Mouse (Mus musculus) hindbrain, embryonic 15.5 days (tissue): ENCODE data around the gene Lamb3. TPM values are rescaled to one million over a fixed set of nuclear protein-coding genes. Genes with fewer than 3 reads are reported as not detected.

Experiments
- ATAC-seq: fragments of 200-750 bp; cut with Nextera tagmentation; 2 replicates; pipeline ENCODE4 v1.8.0; 2017; ENCODE audit warnings: low read depth, moderate number of reproducible peaks, moderate TSS enrichment; ENCODE audit not compliant: low FRiP score
- H3K27ac ChIP-seq: fragments of 300-500 bp; sonication (generic); replicated peaks from 2 replicates; pipeline ENCODE4 v1.5.1; 2015; ENCODE audit warnings: mild to moderate bottlenecking, inconsistent platforms
- H3K27me3 ChIP-seq: fragments of 300-500 bp; sonication (generic); 2 replicates; pipeline ENCODE4 v1.6.1; 2015; ENCODE audit warnings: control low read depth, inconsistent platforms
- H3K36me3 ChIP-seq: fragments of 300-500 bp; sonication (generic); 2 replicates; pipeline ENCODE4 v1.6.1; 2015; ENCODE audit warnings: control low read depth, inconsistent platforms
- H3K4me1 ChIP-seq: fragments of 300-500 bp; sonication (generic); replicated peaks from 2 replicates; pipeline ENCODE4 v1.6.1; 2015; ENCODE audit warnings: control low read depth, inconsistent platforms
- H3K4me2 ChIP-seq: fragments of 300-500 bp; sonication (generic); 2 replicates; pipeline ENCODE4 v1.6.1; 2015; ENCODE audit warnings: moderate library complexity, mild to moderate bottlenecking, inconsistent platforms
- H3K4me3 ChIP-seq: fragments of 300-500 bp; sonication (generic); 2 replicates; pipeline ENCODE4 v1.5.1; 2015; ENCODE audit warnings: mild to moderate bottlenecking, inconsistent platforms
- H3K9ac ChIP-seq: fragments of 300-500 bp; sonication (generic); 2 replicates; pipeline ENCODE4 v1.6.1; 2015; ENCODE audit warnings: inconsistent platforms
- H3K9me3 ChIP-seq: fragments of 300-500 bp; sonication (generic); 2 replicates; pipeline ENCODE4 v1.6.1; 2016; ENCODE audit warnings: control low read depth, inconsistent platforms
- WGBS: fragments of 180-500 bp; shearing (Covaris S2); methylation state at CpG from one replicate; pipeline ENCODE4 v1.1.7; 2015; 5-methylcytosine and 5-hydroxymethylcytosine counted together
- polyA plus RNA-seq: library from polyadenylated mRNA; unstranded; fragments of >200 nt; fragmentation: Nextera tagmentation; extraction: Ambion mirVana; gene quantifications from 2 replicates; pipeline ENCODE4 v1.2.1, GENCODE M21; 2015

The Lamb3 gene
- polyA plus RNA-seq, 1 experiment from 2014 or later: 0.54 TPM

DNA sequence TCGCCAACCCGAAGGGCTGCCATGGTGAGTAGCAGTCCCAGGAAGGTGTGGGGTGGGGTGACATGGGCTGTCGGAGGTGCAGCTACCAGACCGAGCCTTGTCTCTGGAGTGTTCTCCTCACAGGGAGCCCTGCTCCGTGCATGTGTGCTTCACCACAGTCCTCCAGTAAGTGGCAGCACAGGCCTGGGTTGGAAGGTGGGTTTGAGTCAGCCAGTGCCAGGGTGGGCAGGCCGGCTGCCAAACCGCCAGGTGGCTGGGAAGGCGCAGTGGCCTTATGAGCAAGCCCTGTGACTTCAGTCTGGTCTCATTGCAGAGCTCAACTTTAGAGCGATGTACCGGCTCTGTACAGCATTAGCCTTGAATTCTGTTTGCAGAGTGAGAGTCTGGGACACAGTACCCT, 122.7 kb downstream of the Lamb3 start:
- 33% methylated on average over 10 of the region's 10 CpGs for WGBS
- H3K9me3 ChIP-seq: no peaks in the 10 kb centered on the region
- H3K4me2 ChIP-seq: no peak overlapping the region
- no peak overlapping the region for H3K4me3 ChIP-seq
- H3K27me3 ChIP-seq: no peaks in the 10 kb centered on the region
- H3K36me3 ChIP-seq: no peaks in the 10 kb centered on the region
- ATAC-seq: peak; percentile 88
- peaks cover 15% of the 10 kb centered on the region for H3K4me1 ChIP-seq
- H3K27ac ChIP-seq: no peak overlapping the region
- H3K9ac ChIP-seq: no peak overlapping the region

DNA sequence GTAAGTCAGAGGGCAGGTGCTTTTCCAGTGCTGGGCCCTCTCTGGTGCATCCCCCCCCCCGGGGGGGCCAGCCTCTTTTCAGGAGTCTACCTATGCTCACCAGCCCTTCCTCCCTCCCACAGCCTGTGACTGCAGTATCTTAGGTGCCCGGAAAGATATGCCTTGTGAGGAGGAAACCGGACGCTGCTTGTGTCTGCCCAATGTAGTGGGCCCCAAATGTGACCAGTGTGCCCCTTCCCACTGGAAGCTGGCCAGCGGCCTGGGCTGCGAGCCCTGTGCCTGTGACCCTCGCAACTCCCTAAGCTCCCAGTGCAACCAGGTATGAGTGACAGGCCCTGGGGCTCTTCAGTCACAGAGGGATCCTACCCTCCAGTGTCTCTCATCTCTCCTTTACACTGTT, 123.1 kb downstream of the Lamb3 start:
- Histone ChIP-seq H3K27ac (no peak overlapping the region), H3K27me3 (no peaks in the 10 kb centered on the region), H3K36me3 (no peaks in the 10 kb centered on the region), H3K9ac (no peak overlapping the region), H3K4me2 (no peak overlapping the region), H3K4me1 (peaks cover 17% of the 10 kb centered on the region), H3K9me3 (no peaks in the 10 kb centered on the region), H3K4me3 (no peak overlapping the region)
- no peak; the same call in 1 of the 2 replicates for ATAC-seq
- 76% methylated on average over 7 of the region's 7 CpGs for WGBS

DNA sequence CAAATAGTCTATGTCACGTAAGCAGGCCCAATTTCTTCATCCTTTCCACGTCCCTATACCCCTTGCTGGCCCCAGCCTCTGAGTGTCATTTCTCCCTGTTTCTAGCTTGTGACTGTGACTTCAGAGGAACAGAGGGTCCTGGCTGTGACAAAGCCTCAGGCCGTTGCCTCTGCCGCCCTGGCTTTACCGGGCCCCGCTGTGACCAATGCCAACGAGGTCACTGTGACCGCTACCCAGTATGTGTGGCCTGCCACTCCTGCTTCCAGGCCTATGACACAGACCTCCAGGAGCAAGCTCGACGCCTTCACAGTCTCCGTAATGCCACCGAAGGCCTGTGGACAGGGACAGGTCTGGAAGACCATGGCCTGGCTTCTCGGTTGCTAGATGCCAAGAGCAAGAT, 124.5 kb downstream of the Lamb3 start:
- H3K4me3 ChIP-seq: no peak overlapping the region
- 87% methylated on average over 13 of the region's 13 CpGs for WGBS
- no peak overlapping the region for H3K4me2 ChIP-seq
- peaks cover 17% of the 10 kb centered on the region for H3K4me1 ChIP-seq
- H3K27ac ChIP-seq: no peak overlapping the region
- no peaks in the 10 kb centered on the region for H3K27me3 ChIP-seq
- no peak for ATAC-seq
- H3K9me3 ChIP-seq: no peaks in the 10 kb centered on the region
- no peaks in the 10 kb centered on the region for H3K36me3 ChIP-seq
- H3K9ac ChIP-seq: no peak overlapping the region

DNA sequence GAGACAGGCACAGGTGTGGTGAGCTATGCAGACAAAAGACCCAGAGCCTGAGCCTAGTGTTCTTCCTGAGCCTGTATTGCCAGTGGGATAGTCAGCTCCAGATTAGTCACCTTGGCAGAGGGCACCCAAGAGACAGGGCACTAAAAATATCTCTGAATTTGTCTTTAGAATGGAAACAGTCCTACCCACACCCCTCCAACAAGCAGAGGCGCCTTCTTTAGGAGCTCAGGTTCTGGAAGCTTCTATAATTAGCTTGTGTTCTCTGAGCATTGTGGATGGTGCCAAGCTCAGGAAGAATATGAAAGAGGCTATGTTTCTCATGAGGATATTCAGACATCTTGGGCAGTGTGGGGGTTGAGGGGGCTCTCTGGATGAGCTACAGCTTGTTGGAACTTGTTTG, 125.2 kb downstream of the Lamb3 start:
- Histone ChIP-seq H3K4me2 (no peak overlapping the region), H3K27me3 (no peaks in the 10 kb centered on the region), H3K9ac (no peak overlapping the region), H3K27ac (no peak overlapping the region), H3K4me1 (peaks cover 22% of the 10 kb centered on the region), H3K9me3 (no peaks in the 10 kb centered on the region), H3K36me3 (no peaks in the 10 kb centered on the region), H3K4me3 (no peak overlapping the region)
- 88% methylated on average over 1 of the region's 1 CpGs for WGBS
- no peak for ATAC-seq

DNA sequence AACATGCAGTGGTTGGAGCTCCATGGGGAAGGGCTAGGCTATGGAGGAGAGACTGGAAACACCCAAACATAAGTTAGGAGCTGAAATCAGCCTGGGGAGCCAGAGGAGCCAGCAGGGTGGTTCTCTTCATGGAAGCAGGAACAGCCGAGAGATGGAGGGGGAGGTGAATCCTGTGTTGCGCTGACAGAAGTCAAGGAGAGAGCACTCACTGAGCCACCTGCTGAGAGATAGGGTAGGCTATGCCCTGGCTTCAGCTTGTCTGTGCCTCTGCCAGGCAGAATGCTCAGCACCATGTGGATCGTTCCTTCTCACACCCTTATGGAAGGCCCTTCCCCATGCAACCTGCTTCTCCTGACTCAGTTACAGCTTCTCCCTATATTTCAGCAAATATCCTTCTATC, 126.3 kb downstream of the Lamb3 start:
- no peaks in the 10 kb centered on the region for H3K27me3 ChIP-seq
- no peaks in the 10 kb centered on the region for H3K9me3 ChIP-seq
- no peak overlapping the region for H3K9ac ChIP-seq
- no peak overlapping the region for H3K4me2 ChIP-seq
- no peak overlapping the region for H3K4me3 ChIP-seq
- 84% methylated on average over 3 of the region's 3 CpGs for WGBS
- no peak overlapping the region for H3K27ac ChIP-seq
- H3K36me3 ChIP-seq: no peaks in the 10 kb centered on the region
- peaks cover 33% of the 10 kb centered on the region for H3K4me1 ChIP-seq
- no peak for ATAC-seq

DNA sequence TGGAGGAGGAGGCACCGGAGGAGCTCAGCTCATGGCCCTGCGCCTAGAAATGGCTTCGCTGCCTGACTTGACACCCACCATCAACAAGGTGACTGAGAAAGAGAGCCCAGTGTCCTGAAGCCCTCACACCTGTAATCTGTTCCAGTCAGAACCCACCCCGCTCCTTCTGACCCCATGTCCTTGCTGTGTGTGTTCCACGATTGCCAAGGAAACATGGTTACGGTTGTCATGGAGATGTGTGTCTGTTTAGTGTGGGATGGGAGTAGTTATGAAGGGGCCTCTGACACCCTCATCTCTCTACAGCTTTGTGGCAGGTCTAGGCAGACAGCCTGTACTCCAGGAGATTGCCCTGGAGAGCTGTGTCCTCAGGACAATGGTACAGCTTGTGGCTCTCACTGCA, 127.0 kb downstream of the Lamb3 start:
- no peak overlapping the region for H3K27ac ChIP-seq
- 64% methylated on average over 6 of the region's 6 CpGs for WGBS
- ATAC-seq: no peak
- H3K9ac ChIP-seq: no peak overlapping the region
- peaks cover 36% of the 10 kb centered on the region for H3K4me1 ChIP-seq
- no peaks in the 10 kb centered on the region for H3K9me3 ChIP-seq
- no peak overlapping the region for H3K4me3 ChIP-seq
- H3K36me3 ChIP-seq: no peaks in the 10 kb centered on the region
- H3K27me3 ChIP-seq: no peaks in the 10 kb centered on the region
- no peak overlapping the region for H3K4me2 ChIP-seq

DNA sequence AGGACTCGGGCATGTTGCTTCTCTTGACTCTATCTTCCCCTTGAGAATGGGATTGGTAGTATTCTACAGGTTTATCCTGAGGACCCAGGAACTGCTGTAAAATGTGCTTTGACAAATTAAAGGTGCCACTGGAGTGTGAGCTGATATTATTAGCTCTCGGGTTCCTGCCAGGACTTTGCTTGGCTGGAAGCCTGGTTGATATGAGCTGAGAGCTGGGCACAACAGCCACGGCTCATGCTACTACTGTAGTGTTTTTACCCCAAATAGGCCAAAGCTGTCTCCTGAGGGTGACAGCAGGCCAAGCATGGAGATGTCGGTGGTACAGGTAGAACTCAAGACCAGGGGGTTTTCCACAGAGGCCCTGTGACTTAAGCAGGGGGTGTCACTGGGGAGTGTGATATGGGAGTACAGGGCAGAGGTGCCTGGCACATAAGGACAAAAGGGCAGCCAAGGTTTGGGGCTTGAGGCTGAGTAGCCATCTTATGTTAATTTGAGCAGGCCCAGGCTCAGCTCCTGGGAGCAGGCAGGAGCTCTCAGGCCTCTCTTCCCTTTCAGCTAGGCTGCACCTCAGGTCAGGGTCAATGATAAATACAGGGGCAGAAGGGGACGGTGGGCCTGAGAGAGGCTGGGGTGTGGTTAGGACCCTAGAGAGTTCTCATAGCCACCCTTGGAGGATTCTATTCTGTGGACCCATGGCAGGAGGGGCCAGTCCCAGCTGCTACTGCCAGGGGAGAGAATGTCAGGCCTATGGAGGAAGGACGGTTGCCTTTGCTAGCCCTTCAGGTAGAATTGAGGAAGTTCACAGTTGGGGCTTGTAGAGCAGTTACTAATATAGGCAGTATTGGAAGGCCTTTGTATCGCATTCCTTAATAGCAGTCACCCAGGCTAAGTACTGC, 128.9 kb downstream of the Lamb3 start:
- WGBS: 76% methylated on average over 7 of the region's 7 CpGs
- Histone ChIP-seq H3K9me3 (no peaks in the 10 kb centered on the region), H3K27me3 (no peaks in the 10 kb centered on the region), H3K4me1 (peaks cover 31% of the 10 kb centered on the region), H3K4me2 (no peak overlapping the region), H3K36me3 (no peaks in the 10 kb centered on the region), H3K9ac (no peak overlapping the region), H3K4me3 (no peak overlapping the region), H3K27ac (no peak overlapping the region)
- no peak for ATAC-seq

DNA sequence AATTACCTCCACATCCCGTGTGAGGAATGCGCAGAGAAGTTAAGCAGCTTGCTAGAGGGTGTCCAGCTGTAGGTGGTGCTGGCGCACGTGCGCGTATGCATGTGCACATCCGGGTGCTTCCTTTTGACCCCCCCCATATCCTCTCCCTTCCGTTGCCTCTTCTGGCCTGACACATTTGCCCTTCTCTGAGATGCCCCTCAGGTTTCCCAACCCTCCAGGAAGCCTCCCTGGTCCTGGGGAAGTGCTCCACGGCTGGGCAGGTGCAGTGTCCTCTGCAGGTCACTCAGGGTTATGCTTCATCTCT, 129.5 kb downstream of the Lamb3 start:
- Histone ChIP-seq H3K27ac (no peak overlapping the region), H3K27me3 (no peaks in the 10 kb centered on the region), H3K4me1 (peaks cover 31% of the 10 kb centered on the region), H3K36me3 (no peaks in the 10 kb centered on the region), H3K4me2 (no peak overlapping the region), H3K4me3 (no peak overlapping the region), H3K9ac (no peak overlapping the region), H3K9me3 (no peaks in the 10 kb centered on the region)
- ATAC-seq: 0 out of 2 replicates have a peak, but pooled peaks have one; percentile 11
- WGBS: 89% methylated on average over 9 of the region's 9 CpGs

DNA sequence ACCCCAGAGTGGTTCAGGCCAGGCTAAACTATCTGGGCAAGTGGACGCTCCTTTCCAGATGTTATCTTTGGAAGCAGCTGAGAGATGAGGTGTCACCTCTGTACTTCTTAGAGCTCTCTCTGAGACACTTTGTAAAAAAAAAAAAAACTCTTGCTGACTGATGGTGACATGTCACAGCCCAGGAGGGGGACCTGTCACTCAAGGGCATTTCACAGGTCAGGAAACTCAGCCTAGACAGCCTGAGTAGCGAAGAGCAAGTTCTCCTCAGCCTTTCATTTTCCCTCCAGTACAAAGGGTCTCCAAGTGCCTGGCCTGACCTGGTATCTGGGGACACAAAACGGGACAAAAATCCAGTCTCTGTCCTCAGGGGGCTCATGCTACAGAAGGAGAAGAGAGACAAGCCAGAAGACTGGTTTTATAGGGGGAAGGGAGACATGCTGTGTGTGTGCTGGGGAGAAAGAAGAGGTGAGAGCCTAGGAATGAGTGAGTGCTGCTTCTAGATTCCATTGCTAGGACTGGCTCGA, 130.3 kb downstream of the Lamb3 start:
- ATAC-seq: no peak
- 62% methylated on average over 4 of the region's 4 CpGs for WGBS
- Histone ChIP-seq H3K27ac (no peak overlapping the region), H3K9me3 (no peaks in the 10 kb centered on the region), H3K4me1 (peaks cover 31% of the 10 kb centered on the region), H3K27me3 (no peaks in the 10 kb centered on the region), H3K9ac (no peak overlapping the region), H3K36me3 (no peaks in the 10 kb centered on the region), H3K4me2 (no peak overlapping the region), H3K4me3 (no peak overlapping the region)

DNA sequence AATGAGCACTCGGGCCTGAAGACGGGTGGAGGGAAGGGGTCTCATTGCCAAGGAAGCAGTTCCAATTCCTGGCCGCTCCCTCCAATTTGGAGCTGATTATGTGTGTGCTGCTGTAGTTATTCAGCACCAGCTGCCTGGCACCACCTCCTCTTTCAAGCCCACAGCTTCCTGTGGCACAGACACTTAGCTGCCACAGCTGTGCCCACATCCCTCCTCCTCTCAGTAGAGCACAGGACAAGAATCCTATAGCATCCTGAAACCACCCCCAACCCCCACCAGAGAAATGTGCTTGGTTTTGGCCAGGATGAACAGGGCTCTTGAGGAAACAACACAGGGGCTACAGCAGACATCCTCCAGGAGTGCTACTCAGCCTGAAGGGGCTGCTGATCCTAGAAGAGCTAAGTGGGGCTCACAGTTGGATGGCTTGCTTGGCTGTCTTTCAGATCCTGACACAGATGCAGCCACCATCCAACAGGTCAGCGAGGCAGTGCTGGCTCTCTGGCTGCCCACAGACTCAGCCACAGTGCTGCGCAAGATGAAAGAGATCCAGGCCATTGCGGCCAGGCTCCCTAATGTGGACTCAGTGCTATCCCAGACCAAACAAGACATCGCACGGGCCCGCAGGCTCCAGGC, 131.0 kb downstream of the Lamb3 start:
- Histone ChIP-seq H3K4me2 (no peak overlapping the region), H3K27me3 (no peaks in the 10 kb centered on the region), H3K9me3 (no peaks in the 10 kb centered on the region), H3K27ac (peak overlapping the region; percentile 53; the same call in 1 of the 2 replicates), H3K4me1 (peaks cover 31% of the 10 kb centered on the region), H3K36me3 (no peaks in the 10 kb centered on the region), H3K9ac (no peak overlapping the region), H3K4me3 (no peak overlapping the region)
- 75% methylated on average over 9 of the region's 9 CpGs for WGBS
- ATAC-seq: 0 out of 2 replicates have a peak, but pooled peaks have one; percentile 38

DNA sequence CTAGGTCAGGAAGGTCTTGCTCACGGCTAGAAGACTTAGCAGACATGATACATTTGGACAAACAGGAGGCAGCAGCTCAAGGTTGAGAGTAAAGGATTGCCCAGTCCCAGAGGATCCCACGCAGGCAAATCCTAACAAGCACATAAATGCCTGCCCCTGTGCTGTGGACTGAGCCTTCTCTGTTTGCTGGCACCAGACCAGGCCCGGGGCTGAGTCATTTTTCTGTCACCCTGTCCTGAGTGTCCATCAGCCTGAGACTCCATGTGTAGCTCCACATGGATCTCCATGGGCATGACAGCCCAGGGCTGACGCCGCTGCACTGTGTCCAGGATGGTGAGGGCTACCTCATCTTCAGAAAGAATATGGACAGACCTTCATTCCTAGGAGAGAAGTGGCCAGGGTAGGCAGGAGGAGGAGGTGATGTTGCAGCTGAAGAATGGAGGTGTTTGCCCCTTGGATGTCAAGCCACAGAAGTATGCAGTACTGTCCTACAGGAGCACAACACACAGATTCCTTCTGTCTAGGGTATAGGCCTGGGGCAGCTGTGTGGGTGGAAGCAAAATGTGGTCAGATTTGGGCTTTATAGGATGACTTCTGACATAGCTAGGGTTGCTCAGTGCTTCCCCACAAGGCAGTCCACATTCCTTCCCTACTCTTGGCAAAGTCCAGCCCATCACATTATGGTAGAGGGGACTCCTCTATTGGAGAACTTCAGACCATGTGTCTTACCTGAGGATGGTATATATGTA, 134.9 kb downstream of the Lamb3 start:
- ATAC-seq: no peak
- no peak overlapping the region for H3K4me3 ChIP-seq
- peaks cover 8% of the 10 kb centered on the region for H3K36me3 ChIP-seq
- H3K27ac ChIP-seq: no peak overlapping the region
- no peak overlapping the region for H3K9ac ChIP-seq
- no peaks in the 10 kb centered on the region for H3K9me3 ChIP-seq
- H3K27me3 ChIP-seq: no peaks in the 10 kb centered on the region
- no peak overlapping the region for H3K4me2 ChIP-seq
- 91% methylated on average over 5 of the region's 5 CpGs for WGBS
- peaks cover 16% of the 10 kb centered on the region for H3K4me1 ChIP-seq

DNA sequence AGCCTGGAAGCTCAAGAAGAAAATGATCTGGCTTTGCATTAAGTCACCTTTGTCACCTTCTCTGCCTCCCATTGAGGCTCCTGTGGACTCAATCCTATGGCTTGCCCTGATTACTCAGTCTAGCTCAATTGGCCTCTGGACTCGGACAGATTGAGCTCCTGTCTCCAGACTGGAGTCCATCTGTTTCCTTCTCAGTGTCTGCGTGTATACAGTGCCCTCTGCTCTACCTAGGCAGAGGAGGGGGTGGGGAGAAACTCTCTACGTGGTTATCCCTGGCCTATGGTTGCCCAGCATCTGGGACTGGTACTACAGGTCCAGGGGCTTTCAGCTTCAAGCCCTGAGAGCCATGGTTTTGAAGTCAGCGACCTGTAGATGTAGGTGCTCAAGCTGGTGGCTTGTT, 136.4 kb downstream of the Lamb3 start:
- no peak overlapping the region for H3K4me3 ChIP-seq
- WGBS: 74% methylated on average over 4 of the region's 4 CpGs
- H3K36me3 ChIP-seq: peaks cover 8% of the 10 kb centered on the region
- H3K27ac ChIP-seq: no peak overlapping the region
- H3K27me3 ChIP-seq: no peaks in the 10 kb centered on the region
- H3K9me3 ChIP-seq: no peaks in the 10 kb centered on the region
- peaks cover 2% of the 10 kb centered on the region for H3K4me1 ChIP-seq
- no peak for ATAC-seq
- no peak overlapping the region for H3K4me2 ChIP-seq
- H3K9ac ChIP-seq: no peak overlapping the region
